Mouse (Mus musculus): ENCODE data around the gene Inpp5d.

DNA sequence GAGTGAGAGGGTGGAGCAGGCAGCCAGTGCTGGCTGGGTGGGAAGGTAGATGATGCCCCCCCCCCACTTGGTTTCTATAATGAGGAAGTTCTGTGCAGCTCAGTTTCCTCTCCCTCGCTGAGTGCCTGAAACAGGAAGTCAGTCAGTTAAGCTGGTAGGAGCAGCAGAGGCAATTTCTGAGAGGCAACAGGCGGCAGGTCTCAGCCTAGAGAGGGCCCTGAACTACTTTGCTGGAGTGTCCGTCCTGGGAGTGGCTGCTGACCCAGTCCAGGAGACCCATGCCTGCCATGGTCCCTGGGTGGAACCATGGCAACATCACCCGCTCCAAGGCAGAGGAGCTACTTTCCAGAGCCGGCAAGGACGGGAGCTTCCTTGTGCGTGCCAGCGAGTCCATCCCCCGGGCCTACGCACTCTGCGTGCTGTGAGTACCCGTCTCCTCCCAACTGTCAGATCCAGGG is at the start of gene Inpp5d:
- no peak for TF ChIP-seq GATA1 (IDR thresholded peaks at IDR 0.05; ENCODE audit: low read length)
- TF ChIP-seq TAL1 (IDR thresholded peaks at IDR 0.05; ENCODE audit: low read length), result no peak

Measured in erythroblast, embryonic 14.5 days (primary cell).